Mouse (Mus musculus): ENCODE measurements around the gene Camk2b. TPM values are rescaled to one million over a fixed set of nuclear protein-coding genes. Genes with fewer than 3 reads are reported as not detected.

Camk2b gene
- polyA plus RNA-seq, 1 experiment from 2014 or later = 2.7 TPM

- Histone ChIP-seq H3K9ac (ENCODE audit: low read depth, low read length) (no peak overlapping the region), H3K4me3 (ENCODE audit: low read depth, low read length) (no peak overlapping the region), H3K4me2 (no peak overlapping the region), H3K4me1 (ENCODE audit: control insufficient read depth, insufficient read depth, low read length) (no peaks in the 10 kb centered on the region), H3K27me3 (ENCODE audit: control insufficient read depth, insufficient read depth, low read length) (no peaks in the 10 kb centered on the region), H3K36me3 (ENCODE audit: control insufficient read depth, insufficient read depth, low read length) (no peaks in the 10 kb centered on the region), H3K9me3 (replicated peaks; ENCODE audit: control insufficient read depth, low read length) (no peaks in the 10 kb centered on the region), H3K27ac (ENCODE audit: low read depth, low read length) (no peak overlapping the region)
- no peak for ATAC-seq (replicated peaks; ENCODE audit: insufficient number of reproducible peaks, low FRiP score, low TSS enrichment)
- WGBS (ENCODE audit: insufficient replicate concordance) = 78% methylated on average over 7 of the region's 7 CpGs
Observed at GRCm38 (mm10) chr11:6037198-6037597, 29.0 kb downstream of the Camk2b start.

- Histone ChIP-seq H3K4me3 (ENCODE audit: low read depth, low read length) (no peak overlapping the region), H3K4me2 (no peak overlapping the region)
- ATAC-seq (replicated peaks; ENCODE audit: insufficient number of reproducible peaks, low FRiP score, low TSS enrichment) = no peak
Observed at GRCm38 (mm10) chr11:6036477-6036876, 29.7 kb downstream of the Camk2b start.

GRCm38 (mm10) chr11:6035521-6035920 lies 30.6 kb downstream of the Camk2b start:
- Histone ChIP-seq H3K27me3 (ENCODE audit: control insufficient read depth, insufficient read depth, low read length) (no peaks in the 10 kb centered on the region), H3K4me2 (no peak overlapping the region), H3K4me3 (ENCODE audit: low read depth, low read length) (no peak overlapping the region), H3K27ac (ENCODE audit: low read depth, low read length) (no peak overlapping the region), H3K4me1 (ENCODE audit: control insufficient read depth, insufficient read depth, low read length) (peaks cover 5% of the 10 kb centered on the region; the same call in 1 of the 2 replicates), H3K9ac (ENCODE audit: low read depth, low read length) (no peak overlapping the region), H3K36me3 (ENCODE audit: control insufficient read depth, insufficient read depth, low read length) (no peaks in the 10 kb centered on the region), H3K9me3 (replicated peaks; ENCODE audit: control insufficient read depth, low read length) (no peaks in the 10 kb centered on the region)
- WGBS (ENCODE audit: insufficient replicate concordance) = 87% methylated on average over 3 of the region's 3 CpGs
- no peak for ATAC-seq (replicated peaks; ENCODE audit: insufficient number of reproducible peaks, low FRiP score, low TSS enrichment)

More at GRCm38 (mm10) chr11:6036477-6036876, 29.7 kb downstream of the Camk2b start:
- no peaks in the 10 kb centered on the region for H3K9me3 ChIP-seq (replicated peaks; ENCODE audit: control insufficient read depth, low read length)
- no peak overlapping the region for H3K27ac ChIP-seq (ENCODE audit: low read depth, low read length)
- H3K9ac ChIP-seq (ENCODE audit: low read depth, low read length) = no peak overlapping the region
- H3K27me3 ChIP-seq (ENCODE audit: control insufficient read depth, insufficient read depth, low read length) = no peaks in the 10 kb centered on the region
- H3K36me3 ChIP-seq (ENCODE audit: control insufficient read depth, insufficient read depth, low read length) = no peaks in the 10 kb centered on the region
- WGBS (ENCODE audit: insufficient replicate concordance) = 74% methylated on average over 4 of the region's 4 CpGs
- H3K4me1 ChIP-seq (ENCODE audit: control insufficient read depth, insufficient read depth, low read length) = no peaks in the 10 kb centered on the region

GRCm38 (mm10) chr11:6034740-6035139 lies 31.4 kb downstream of the Camk2b start:
- WGBS (ENCODE audit: insufficient replicate concordance) = 76% methylated on average over 2 of the region's 2 CpGs
- H3K9me3 ChIP-seq (replicated peaks; ENCODE audit: control insufficient read depth, low read length) = no peaks in the 10 kb centered on the region
- no peak for ATAC-seq (replicated peaks; ENCODE audit: insufficient number of reproducible peaks, low FRiP score, low TSS enrichment)
- no peaks in the 10 kb centered on the region for H3K27me3 ChIP-seq (ENCODE audit: control insufficient read depth, insufficient read depth, low read length)
- no peaks in the 10 kb centered on the region for H3K36me3 ChIP-seq (ENCODE audit: control insufficient read depth, insufficient read depth, low read length)
- no peak overlapping the region for H3K4me3 ChIP-seq (ENCODE audit: low read depth, low read length)
- H3K9ac ChIP-seq (ENCODE audit: low read depth, low read length) = no peak overlapping the region
- no peak overlapping the region for H3K4me2 ChIP-seq
- H3K27ac ChIP-seq (ENCODE audit: low read depth, low read length) = no peak overlapping the region
- H3K4me1 ChIP-seq (ENCODE audit: control insufficient read depth, insufficient read depth, low read length) = peaks cover 5% of the 10 kb centered on the region; the same call in 1 of the 2 replicates

- no peaks in the 10 kb centered on the region for H3K36me3 ChIP-seq (ENCODE audit: control insufficient read depth, insufficient read depth, low read length)
- H3K9me3 ChIP-seq (replicated peaks; ENCODE audit: control insufficient read depth, low read length) = no peaks in the 10 kb centered on the region
- no peak overlapping the region for H3K4me3 ChIP-seq (ENCODE audit: low read depth, low read length)
- no peaks in the 10 kb centered on the region for H3K27me3 ChIP-seq (ENCODE audit: control insufficient read depth, insufficient read depth, low read length)
- H3K4me1 ChIP-seq (ENCODE audit: control insufficient read depth, insufficient read depth, low read length) = peaks cover 5% of the 10 kb centered on the region; the same call in 1 of the 2 replicates
- no peak overlapping the region for H3K9ac ChIP-seq (ENCODE audit: low read depth, low read length)
- no peak for ATAC-seq (replicated peaks; ENCODE audit: insufficient number of reproducible peaks, low FRiP score, low TSS enrichment)
- WGBS (ENCODE audit: insufficient replicate concordance) = 81% methylated on average over 5 of the region's 5 CpGs
- H3K27ac ChIP-seq (ENCODE audit: low read depth, low read length) = no peak overlapping the region
- H3K4me2 ChIP-seq = no peak overlapping the region
Observed at GRCm38 (mm10) chr11:6033801-6034200, 32.4 kb downstream of the Camk2b start.

- 58% methylated on average over 3 of the region's 3 CpGs for WGBS (ENCODE audit: insufficient replicate concordance)
- Histone ChIP-seq H3K9ac (ENCODE audit: low read depth, low read length) (no peak overlapping the region), H3K4me1 (ENCODE audit: control insufficient read depth, insufficient read depth, low read length) (peaks cover 5% of the 10 kb centered on the region; the same call in 1 of the 2 replicates), H3K4me2 (no peak overlapping the region), H3K27me3 (ENCODE audit: control insufficient read depth, insufficient read depth, low read length) (no peaks in the 10 kb centered on the region), H3K4me3 (ENCODE audit: low read depth, low read length) (no peak overlapping the region), H3K27ac (ENCODE audit: low read depth, low read length) (no peak overlapping the region), H3K9me3 (replicated peaks; ENCODE audit: control insufficient read depth, low read length) (no peaks in the 10 kb centered on the region), H3K36me3 (ENCODE audit: control insufficient read depth, insufficient read depth, low read length) (no peaks in the 10 kb centered on the region)
- no peak for ATAC-seq (replicated peaks; ENCODE audit: insufficient number of reproducible peaks, low FRiP score, low TSS enrichment)
Observed at GRCm38 (mm10) chr11:6033147-6033546, 33.0 kb downstream of the Camk2b start.

- ATAC-seq (replicated peaks; ENCODE audit: insufficient number of reproducible peaks, low FRiP score, low TSS enrichment) = no peak
- Histone ChIP-seq H3K9me3 (replicated peaks; ENCODE audit: control insufficient read depth, low read length) (no peaks in the 10 kb centered on the region), H3K4me2 (no peak overlapping the region), H3K27ac (ENCODE audit: low read depth, low read length) (no peak overlapping the region), H3K36me3 (ENCODE audit: control insufficient read depth, insufficient read depth, low read length) (no peaks in the 10 kb centered on the region), H3K9ac (ENCODE audit: low read depth, low read length) (no peak overlapping the region), H3K4me3 (ENCODE audit: low read depth, low read length) (no peak overlapping the region), H3K4me1 (ENCODE audit: control insufficient read depth, insufficient read depth, low read length) (peaks cover 5% of the 10 kb centered on the region; the same call in 1 of the 2 replicates), H3K27me3 (ENCODE audit: control insufficient read depth, insufficient read depth, low read length) (no peaks in the 10 kb centered on the region)
- WGBS (ENCODE audit: insufficient replicate concordance) = 70% methylated on average over 6 of the region's 6 CpGs
Observed at GRCm38 (mm10) chr11:6030650-6031049, 35.5 kb downstream of the Camk2b start.

- Histone ChIP-seq H3K4me2 (no peak overlapping the region), H3K27me3 (ENCODE audit: control insufficient read depth, insufficient read depth, low read length) (no peaks in the 10 kb centered on the region), H3K4me1 (ENCODE audit: control insufficient read depth, insufficient read depth, low read length) (peaks cover 5% of the 10 kb centered on the region; the same call in 1 of the 2 replicates), H3K4me3 (ENCODE audit: low read depth, low read length) (no peak overlapping the region), H3K36me3 (ENCODE audit: control insufficient read depth, insufficient read depth, low read length) (no peaks in the 10 kb centered on the region), H3K9me3 (replicated peaks; ENCODE audit: control insufficient read depth, low read length) (no peaks in the 10 kb centered on the region), H3K9ac (ENCODE audit: low read depth, low read length) (no peak overlapping the region), H3K27ac (ENCODE audit: low read depth, low read length) (no peak overlapping the region)
- 70% methylated on average over 3 of the region's 3 CpGs for WGBS (ENCODE audit: insufficient replicate concordance)
- no peak for ATAC-seq (replicated peaks; ENCODE audit: insufficient number of reproducible peaks, low FRiP score, low TSS enrichment)
Observed at GRCm38 (mm10) chr11:6029790-6030189, 36.4 kb downstream of the Camk2b start.

- no peak for ATAC-seq (replicated peaks; ENCODE audit: insufficient number of reproducible peaks, low FRiP score, low TSS enrichment)
- H3K36me3 ChIP-seq (ENCODE audit: control insufficient read depth, insufficient read depth, low read length) = no peaks in the 10 kb centered on the region
- peaks cover 5% of the 10 kb centered on the region; the same call in 1 of the 2 replicates for H3K4me1 ChIP-seq (ENCODE audit: control insufficient read depth, insufficient read depth, low read length)
- H3K27me3 ChIP-seq (ENCODE audit: control insufficient read depth, insufficient read depth, low read length) = no peaks in the 10 kb centered on the region
- H3K4me3 ChIP-seq (ENCODE audit: low read depth, low read length) = no peak overlapping the region
- H3K27ac ChIP-seq (ENCODE audit: low read depth, low read length) = no peak overlapping the region
- no peak overlapping the region for H3K4me2 ChIP-seq
- WGBS (ENCODE audit: insufficient replicate concordance) = 73% methylated on average over 7 of the region's 7 CpGs
- no peaks in the 10 kb centered on the region for H3K9me3 ChIP-seq (replicated peaks; ENCODE audit: control insufficient read depth, low read length)
- no peak overlapping the region for H3K9ac ChIP-seq (ENCODE audit: low read depth, low read length)
Observed at GRCm38 (mm10) chr11:6028911-6029310, 37.3 kb downstream of the Camk2b start.

All from heart, embryonic 11.5 days (tissue).